Mouse (Mus musculus) heart, postnatal 36 days (tissue): Measurements from ENCODE around the gene Zfp637. TPM values are rescaled to one million over a fixed set of nuclear protein-coding genes. Genes with fewer than 3 reads are reported as not detected.

ENCODE experiments used
- total RNA-seq, 2 experiments: library from RNA; stranded (reverse); gene quantifications; 2 replicates each; pipeline ENCODE4 v1.2.3; 2021

The Zfp637 gene
- total RNA-seq, 2 experiments from 2014 or later: 30.8 to 35.9 TPM

Other genes with a start within 250 kb of the Zfp637 start
- under 1 TPM; 0.19 to 0.24 TPM for gene Zfp239, start 20.9 kb downstream of the Zfp637 start, total RNA-seq
- gene Hnrnpf, start 59.1 kb downstream of the Zfp637 start, total RNA-seq: 100 to 1,000 TPM; 190 to 198 TPM
- gene Fxyd4, start 96.5 kb downstream of the Zfp637 start, total RNA-seq: not detected
- gene Rasgef1a, start 170.3 kb downstream of the Zfp637 start, total RNA-seq: under 1 TPM; 0.11 to 0.22 TPM